Mouse (Mus musculus) lung, postnatal 0 days (tissue): ENCODE data around the gene Lbp. TPM values are rescaled to one million over a fixed set of nuclear protein-coding genes. Genes with fewer than 3 reads are reported as not detected.

ENCODE experiments used
- ATAC-seq: fragments of 200-750 bp; cut with Nextera tagmentation; 2 replicates; pipeline ENCODE4 v1.8.0; 2017; ENCODE audit warnings: moderate library complexity
- DNase-seq: peaks from one replicate; pipeline ENCODE4 v3.0.0-alpha.2; 2016; ENCODE audit warnings: low spot score
- H3K27ac ChIP-seq: fragments of 300-500 bp; sonication (generic); 2 replicates; pipeline ENCODE4 v1.5.1; 2014; ENCODE audit warnings: antibody characterized with exemption, mild to moderate bottlenecking, low read length, mixed read lengths
- H3K27me3 ChIP-seq: fragments of 300-500 bp; sonication (generic); replicated peaks from 2 replicates; pipeline ENCODE4 v1.6.1; 2014; ENCODE audit warnings: low read length, mixed read lengths; ENCODE audit not compliant: insufficient read depth
- H3K36me3 ChIP-seq: fragments of 300-500 bp; sonication (generic); 2 replicates; pipeline ENCODE4 v1.6.1; 2014; ENCODE audit warnings: low read length, mixed read lengths; ENCODE audit not compliant: insufficient read depth
- H3K4me1 ChIP-seq: fragments of 300-500 bp; sonication (generic); 2 replicates; pipeline ENCODE4 v1.6.1; 2014; ENCODE audit warnings: antibody characterized with exemption, low read depth, low read length, mixed read lengths; ENCODE audit not compliant: insufficient read depth
- H3K4me2 ChIP-seq: fragments of 300-500 bp; sonication (generic); replicated peaks from 2 replicates; pipeline ENCODE4 v1.6.1; 2014; ENCODE audit warnings: low read depth, mild to moderate bottlenecking, low read length, moderate library complexity, mixed read lengths
- H3K4me3 ChIP-seq: fragments of 300-500 bp; sonication (generic); 2 replicates; pipeline ENCODE4 v1.5.1; 2014; ENCODE audit warnings: low read depth, low read length
- H3K9ac ChIP-seq: fragments of 300-500 bp; sonication (generic); replicated peaks from 2 replicates; pipeline ENCODE4 v1.6.1; 2014; ENCODE audit warnings: low read depth, mild to moderate bottlenecking
- H3K9me3 ChIP-seq: fragments of 300-500 bp; sonication (generic); 2 replicates; pipeline ENCODE4 v1.6.1; 2016; ENCODE audit warnings: low read length, mixed read lengths
- CTCF ChIP-seq: IDR thresholded peaks from 2 replicates; pipeline ENCODE4 v1.5.1; 2016; ENCODE audit warnings: antibody characterized with exemption, mild to moderate bottlenecking
- EP300 ChIP-seq: IDR thresholded peaks from 2 replicates; pipeline ENCODE4 v1.6.1; 2016; ENCODE audit warnings: antibody characterized with exemption, mild to moderate bottlenecking, control low read depth
- WGBS: fragments of 180-500 bp; shearing (Covaris S2); extraction: QIAGEN DNeasy Blood & Tissue Kit; methylation state at CpG from one replicate; pipeline ENCODE4 v1.1.7; 2014; 5-methylcytosine and 5-hydroxymethylcytosine counted together
- polyA plus RNA-seq: library from polyadenylated mRNA; unstranded; fragments of >200 nt; fragmentation: Nextera tagmentation; extraction: Ambion mirVana; gene quantifications from 2 replicates; pipeline ENCODE4 v1.2.1, GENCODE M21; 2015

Lbp gene
- polyA plus RNA-seq, 1 experiment from 2014 or later = 42.1 TPM

- 62% methylated on average over 3 of the region's 3 CpGs for WGBS
- Histone ChIP-seq H3K36me3 (peaks cover 14% of the 10 kb centered on the region), H3K4me1 (no peaks in the 10 kb centered on the region), H3K9ac (no peak overlapping the region), H3K27ac (no peak overlapping the region), H3K9me3 (no peaks in the 10 kb centered on the region), H3K27me3 (no peaks in the 10 kb centered on the region), H3K4me3 (no peak overlapping the region), H3K4me2 (no peak overlapping the region)
- ATAC-seq = no peak
- TF ChIP-seq CTCF (no peak), EP300 (no peak)
- no peak for DNase-seq
Observed at GRCm38 (mm10) chr2:158352801-158353520, 46.7 kb downstream of the Lbp start.

- DNase-seq = no peak
- ATAC-seq = no peak
- TF ChIP-seq EP300 (no peak), CTCF (0 out of 2 replicates have a peak, but pooled peaks have one; percentile 19)
- peaks cover 17% of the 10 kb centered on the region for H3K36me3 ChIP-seq
- no peak overlapping the region for H3K4me3 ChIP-seq
- H3K4me2 ChIP-seq = no peak overlapping the region
- H3K9ac ChIP-seq = no peak overlapping the region
- WGBS = 71% methylated on average over 7 of the region's 7 CpGs
- no peaks in the 10 kb centered on the region for H3K4me1 ChIP-seq
- no peaks in the 10 kb centered on the region for H3K27me3 ChIP-seq
- H3K9me3 ChIP-seq = no peaks in the 10 kb centered on the region
- H3K27ac ChIP-seq = no peak overlapping the region
Observed at GRCm38 (mm10) chr2:158354348-158355114, 48.2 kb downstream of the Lbp start.

- DNase-seq (no peak), ATAC-seq (no peak)
- no peak overlapping the region for H3K4me2 ChIP-seq
- H3K27ac ChIP-seq = no peak overlapping the region
- no peaks in the 10 kb centered on the region for H3K27me3 ChIP-seq
- WGBS = 79% methylated on average over 2 of the region's 2 CpGs
- peaks cover 1% of the 10 kb centered on the region; the same call in 1 of the 2 replicates for H3K4me1 ChIP-seq
- TF ChIP-seq CTCF (no peak), EP300 (no peak)
- H3K9me3 ChIP-seq = no peaks in the 10 kb centered on the region
- no peak overlapping the region for H3K9ac ChIP-seq
- H3K4me3 ChIP-seq = no peak overlapping the region
- H3K36me3 ChIP-seq = peaks cover 17% of the 10 kb centered on the region
Observed at GRCm38 (mm10) chr2:158355238-158355637, 48.9 kb downstream of the Lbp start.

- DNase-seq (no peak), ATAC-seq (no peak)
- peaks cover 17% of the 10 kb centered on the region for H3K36me3 ChIP-seq
- H3K4me2 ChIP-seq = no peak overlapping the region
- H3K4me3 ChIP-seq = no peak overlapping the region
- TF ChIP-seq EP300 (no peak), CTCF (no peak)
- no peak overlapping the region for H3K27ac ChIP-seq
- no peaks in the 10 kb centered on the region for H3K27me3 ChIP-seq
- no peak overlapping the region for H3K9ac ChIP-seq
- peaks cover 8% of the 10 kb centered on the region; the same call in 1 of the 2 replicates for H3K4me1 ChIP-seq
- WGBS = 83% methylated on average over 5 of the region's 5 CpGs
- H3K9me3 ChIP-seq = no peaks in the 10 kb centered on the region
Observed at GRCm38 (mm10) chr2:158356121-158356520, 49.8 kb downstream of the Lbp start.

- TF ChIP-seq EP300 (no peak), CTCF (no peak)
- DNase-seq = no peak
- Histone ChIP-seq H3K36me3 (peaks cover 15% of the 10 kb centered on the region), H3K9me3 (no peaks in the 10 kb centered on the region), H3K27ac (no peak overlapping the region), H3K9ac (peak overlapping the region; percentile 47), H3K4me3 (peak overlapping the region; percentile 47), H3K27me3 (no peaks in the 10 kb centered on the region), H3K4me1 (peaks cover 8% of the 10 kb centered on the region; the same call in 1 of the 2 replicates), H3K4me2 (peak overlapping the region; percentile 58)
- WGBS = 54% methylated on average over 12 of the region's 12 CpGs
- no peak for ATAC-seq
Observed at GRCm38 (mm10) chr2:158359757-158360620, 53.7 kb downstream of the Lbp start.
